Mouse (Mus musculus): Measurements from ENCODE around the gene Acot4. TPM values are rescaled to one million over a fixed set of nuclear protein-coding genes. Genes with fewer than 3 reads are reported as not detected.
"Not testable (repeated sequence)": the region's sequence is repeated elsewhere in the genome, so short reads cannot be mapped to it uniquely, and the experiment has no call there.

The Acot4 gene
- total RNA-seq, 1 experiment = 0.04 TPM

DNA sequence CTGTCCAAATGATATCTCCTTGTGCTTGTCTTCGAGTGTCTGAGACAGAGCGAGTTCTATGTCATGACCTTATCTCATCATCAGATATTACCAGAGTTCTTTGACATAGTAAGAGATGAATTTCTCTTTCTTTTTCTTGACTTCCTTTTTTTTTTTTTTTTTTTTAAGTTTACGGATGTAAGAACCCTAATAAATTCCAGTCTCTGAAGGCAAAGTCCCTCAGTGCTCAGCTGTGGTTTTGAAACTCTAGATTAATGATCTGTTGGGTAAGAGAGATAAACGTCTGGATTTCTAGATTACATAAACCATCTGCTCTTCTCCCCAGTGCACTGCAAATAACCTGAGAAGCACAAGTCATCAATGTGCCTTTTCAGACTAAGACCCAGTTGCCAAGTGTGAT, 4.1 kb upstream of the Acot4 start:
- H3K9ac ChIP-seq (ENCODE audit: insufficient read depth, low read depth, low read length, poor library complexity, severe bottlenecking) = no peak overlapping the region
- H3K36me3 ChIP-seq (ENCODE audit: control insufficient read depth, insufficient read depth, low read length, poor library complexity, severe bottlenecking) = no peaks in the 10 kb centered on the region
- H3K4me3 ChIP-seq (ENCODE audit: insufficient read depth in 1 of 2, low read depth in 1 of 2, low read length in 2 of 2, poor library complexity in 1 of 2, severe bottlenecking in 1 of 2) = no peak overlapping the region
- TF ChIP-seq ZNF384 (IDR thresholded peaks at IDR 0.05; ENCODE audit: low read depth, low read length) (no peak), CHD2 (IDR thresholded peaks at IDR 0.05; ENCODE audit: low read depth, low read length) (no peak), HCFC1 (IDR thresholded peaks at IDR 0.05; ENCODE audit: borderline replicate concordance, insufficient read depth, low read length) (no peak), ZC3H11A (IDR thresholded peaks at IDR 0.05; ENCODE audit: borderline replicate concordance, low read depth, low read length) (no peak), MAFK (IDR thresholded peaks at IDR 0.05; ENCODE audit: insufficient read depth, low read depth, low read length) (no peak)
- 0 out of 2 replicates have a peak, but pooled peaks cover 4% of the 10 kb centered on the region for H3K9me3 ChIP-seq (ENCODE audit: control insufficient read depth, insufficient read depth, low read depth, low read length)
- H3K4me1 ChIP-seq (ENCODE audit: control insufficient read depth in 2 of 2, insufficient read depth in 2 of 2, low read length in 2 of 2, poor library complexity in 1 of 2) = no peaks in the 10 kb centered on the region; a peak in 1 of 4 replicates
- DNase-seq (ENCODE audit: low read depth, low spot score) = no peak
- in situ Hi-C loops (cut with MboI; ENCODE audit: low sequenced_read_pairs in 2 of 2, unreplicated experiment in 2 of 2) = no loop called here
- no peak overlapping the region for H3K27ac ChIP-seq (ENCODE audit: insufficient read depth, low read depth, low read length, poor library complexity, severe bottlenecking)

DNA sequence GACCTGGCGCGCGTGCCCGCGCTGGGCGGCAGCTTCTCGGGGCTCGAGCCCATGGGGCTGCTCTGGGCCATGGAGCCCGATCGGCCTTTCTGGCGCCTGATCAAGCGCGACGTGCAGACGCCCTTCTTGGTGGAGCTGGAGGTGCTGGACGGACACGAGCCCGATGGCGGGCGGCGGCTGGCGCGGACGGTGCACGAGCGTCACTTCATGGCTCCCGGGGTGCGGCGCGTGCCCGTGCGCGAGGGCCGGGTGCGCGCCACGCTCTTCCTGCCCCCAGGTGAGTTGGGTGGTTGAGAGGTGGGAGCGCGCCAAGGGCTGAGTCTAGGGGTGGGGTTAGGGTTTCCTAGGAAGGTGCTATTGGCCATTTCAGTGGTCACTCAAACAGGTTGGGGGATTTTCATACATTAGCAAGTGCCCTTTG, 522 bp downstream of the Acot4 start, which contains the start of gene Gm49366:
TSS of gene Gm49366 (plus strand) at position 245 of the 421 bp plus-strand sequence.
- peak within 1 kb of the TSS; percentile 75 for H3K9ac ChIP-seq (ENCODE audit: insufficient read depth, low read depth, low read length, poor library complexity, severe bottlenecking)
- H3K27ac ChIP-seq (ENCODE audit: insufficient read depth, low read depth, low read length, poor library complexity, severe bottlenecking); H3K4me1 ChIP-seq (ENCODE audit: control insufficient read depth in 2 of 2, insufficient read depth in 2 of 2, low read length in 2 of 2, poor library complexity in 1 of 2); H3K9me3 ChIP-seq (ENCODE audit: control insufficient read depth, insufficient read depth, low read depth, low read length); DNase-seq (ENCODE audit: low read depth, low spot score); H3K36me3 ChIP-seq (ENCODE audit: control insufficient read depth, insufficient read depth, low read length, poor library complexity, severe bottlenecking); in situ Hi-C loops (cut with MboI; ENCODE audit: low sequenced_read_pairs in 2 of 2, unreplicated experiment in 2 of 2): not testable (repeated sequence)
- H3K4me3 ChIP-seq (ENCODE audit: insufficient read depth in 1 of 2, low read depth in 1 of 2, low read length in 2 of 2, poor library complexity in 1 of 2, severe bottlenecking in 1 of 2) = peak within 1 kb of the TSS; percentile 66 to 74; a peak in 3 of 4 replicates

- no peak for DNase-seq (ENCODE audit: low read depth, low spot score)
- H3K4me1 ChIP-seq (ENCODE audit: control insufficient read depth in 2 of 2, insufficient read depth in 2 of 2, low read length in 2 of 2, poor library complexity in 1 of 2) = no peaks in the 10 kb centered on the region; a peak in 1 of 4 replicates
- in situ Hi-C loops (cut with MboI; ENCODE audit: low sequenced_read_pairs in 2 of 2, unreplicated experiment in 2 of 2) = no loop called here
- no peaks in the 10 kb centered on the region for H3K9me3 ChIP-seq (ENCODE audit: control insufficient read depth, insufficient read depth, low read depth, low read length)
- H3K36me3 ChIP-seq (ENCODE audit: control insufficient read depth, insufficient read depth, low read length, poor library complexity, severe bottlenecking) = no peaks in the 10 kb centered on the region
- no peak overlapping the region for H3K27ac ChIP-seq (ENCODE audit: insufficient read depth, low read depth, low read length, poor library complexity, severe bottlenecking)
- TF ChIP-seq HCFC1 (IDR thresholded peaks at IDR 0.05; ENCODE audit: borderline replicate concordance, insufficient read depth, low read length) = no peak
- no peak for TF ChIP-seq CHD2 (IDR thresholded peaks at IDR 0.05; ENCODE audit: low read depth, low read length)
- TF ChIP-seq ZC3H11A (IDR thresholded peaks at IDR 0.05; ENCODE audit: borderline replicate concordance, low read depth, low read length) = no peak
- TF ChIP-seq MAFK (IDR thresholded peaks at IDR 0.05; ENCODE audit: insufficient read depth, low read depth, low read length) = no peak
- no peak for TF ChIP-seq ZNF384 (IDR thresholded peaks at IDR 0.05; ENCODE audit: low read depth, low read length)
- H3K4me3 ChIP-seq (ENCODE audit: insufficient read depth in 1 of 2, low read depth in 1 of 2, low read length in 2 of 2, poor library complexity in 1 of 2, severe bottlenecking in 1 of 2) = no peak overlapping the region
- H3K9ac ChIP-seq (ENCODE audit: insufficient read depth, low read depth, low read length, poor library complexity, severe bottlenecking) = no peak overlapping the region
Observed at GRCm38 (mm10) chr12:84042248-84042647, 4.1 kb downstream of the Acot4 start.

GRCm38 (mm10) chr12:84044045-84044444, 5.9 kb downstream of the Acot4 start:
- no peak overlapping the region for H3K9ac ChIP-seq (ENCODE audit: insufficient read depth, low read depth, low read length, poor library complexity, severe bottlenecking)
- TF ChIP-seq MAFK (IDR thresholded peaks at IDR 0.05; ENCODE audit: insufficient read depth, low read depth, low read length) = no peak
- TF ChIP-seq ZNF384 (IDR thresholded peaks at IDR 0.05; ENCODE audit: low read depth, low read length) = no peak
- no peak for TF ChIP-seq HCFC1 (IDR thresholded peaks at IDR 0.05; ENCODE audit: borderline replicate concordance, insufficient read depth, low read length)
- no peak for TF ChIP-seq ZC3H11A (IDR thresholded peaks at IDR 0.05; ENCODE audit: borderline replicate concordance, low read depth, low read length)
- no peak for TF ChIP-seq CHD2 (IDR thresholded peaks at IDR 0.05; ENCODE audit: low read depth, low read length)
- H3K4me1 ChIP-seq (ENCODE audit: control insufficient read depth in 2 of 2, insufficient read depth in 2 of 2, low read length in 2 of 2, poor library complexity in 1 of 2) = no peaks in the 10 kb centered on the region; a peak in 1 of 4 replicates
- H3K4me3 ChIP-seq (ENCODE audit: insufficient read depth in 1 of 2, low read depth in 1 of 2, low read length in 2 of 2, poor library complexity in 1 of 2, severe bottlenecking in 1 of 2) = no peak overlapping the region
- no peak for DNase-seq (ENCODE audit: low read depth, low spot score)
- in situ Hi-C loops (cut with MboI; ENCODE audit: low sequenced_read_pairs in 2 of 2, unreplicated experiment in 2 of 2) = no loop called here
- no peaks in the 10 kb centered on the region for H3K36me3 ChIP-seq (ENCODE audit: control insufficient read depth, insufficient read depth, low read length, poor library complexity, severe bottlenecking)
- 0 out of 2 replicates have a peak, but pooled peaks cover 1% of the 10 kb centered on the region for H3K9me3 ChIP-seq (ENCODE audit: control insufficient read depth, insufficient read depth, low read depth, low read length)
- no peak overlapping the region for H3K27ac ChIP-seq (ENCODE audit: insufficient read depth, low read depth, low read length, poor library complexity, severe bottlenecking)

DNA sequence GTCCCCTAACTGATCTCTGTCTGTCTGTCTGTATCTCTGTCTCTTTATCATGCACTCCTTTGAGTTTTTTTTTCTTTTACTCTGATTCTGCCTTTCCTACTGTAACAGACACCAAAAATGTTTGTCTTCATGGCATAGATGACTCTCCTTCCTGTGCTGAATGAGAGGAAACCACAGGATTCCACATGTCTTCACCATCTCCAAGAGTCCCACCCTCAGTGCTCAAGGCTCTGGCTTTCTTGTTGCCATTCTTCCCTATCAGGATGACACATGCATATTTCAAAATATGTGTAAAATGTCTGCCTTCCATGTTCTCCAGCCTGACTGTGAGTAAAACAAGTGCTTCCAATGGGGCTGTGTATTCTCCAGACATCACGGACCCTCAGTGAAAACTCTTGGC, 8.7 kb downstream of the Acot4 start:
- H3K4me3 ChIP-seq (ENCODE audit: insufficient read depth in 1 of 2, low read depth in 1 of 2, low read length in 2 of 2, poor library complexity in 1 of 2, severe bottlenecking in 1 of 2) = no peak overlapping the region
- no peaks in the 10 kb centered on the region for H3K4me1 ChIP-seq (ENCODE audit: control insufficient read depth in 2 of 2, insufficient read depth in 2 of 2, low read length in 2 of 2, poor library complexity in 1 of 2)
- in situ Hi-C loops (cut with MboI; ENCODE audit: low sequenced_read_pairs in 2 of 2, unreplicated experiment in 2 of 2) = no loop called here
- no peak for TF ChIP-seq ZC3H11A (IDR thresholded peaks at IDR 0.05; ENCODE audit: borderline replicate concordance, low read depth, low read length)
- no peak for TF ChIP-seq CHD2 (IDR thresholded peaks at IDR 0.05; ENCODE audit: low read depth, low read length)
- no peak for TF ChIP-seq HCFC1 (IDR thresholded peaks at IDR 0.05; ENCODE audit: borderline replicate concordance, insufficient read depth, low read length)
- TF ChIP-seq ZNF384 (IDR thresholded peaks at IDR 0.05; ENCODE audit: low read depth, low read length) = no peak
- TF ChIP-seq MAFK (IDR thresholded peaks at IDR 0.05; ENCODE audit: insufficient read depth, low read depth, low read length) = no peak
- H3K9ac ChIP-seq (ENCODE audit: insufficient read depth, low read depth, low read length, poor library complexity, severe bottlenecking) = no peak overlapping the region
- no peak for DNase-seq (ENCODE audit: low read depth, low spot score)
- 0 out of 2 replicates have a peak, but pooled peaks cover 1% of the 10 kb centered on the region for H3K9me3 ChIP-seq (ENCODE audit: control insufficient read depth, insufficient read depth, low read depth, low read length)
- H3K27ac ChIP-seq (ENCODE audit: insufficient read depth, low read depth, low read length, poor library complexity, severe bottlenecking) = no peak overlapping the region
- H3K36me3 ChIP-seq (ENCODE audit: control insufficient read depth, insufficient read depth, low read length, poor library complexity, severe bottlenecking) = no peaks in the 10 kb centered on the region

- H3K9ac ChIP-seq (ENCODE audit: insufficient read depth, low read depth, low read length, poor library complexity, severe bottlenecking); H3K36me3 ChIP-seq (ENCODE audit: control insufficient read depth, insufficient read depth, low read length, poor library complexity, severe bottlenecking); DNase-seq (ENCODE audit: low read depth, low spot score): not testable (repeated sequence)
Observed at GRCm38 (mm10) chr12:84050744-84051143, 12.6 kb downstream of the Acot4 start.

More at GRCm38 (mm10) chr12:84050744-84051143, 12.6 kb downstream of the Acot4 start:
- in situ Hi-C loops (cut with MboI; ENCODE audit: low sequenced_read_pairs in 2 of 2, unreplicated experiment in 2 of 2); H3K9me3 ChIP-seq (ENCODE audit: control insufficient read depth, insufficient read depth, low read depth, low read length); H3K4me3 ChIP-seq (ENCODE audit: insufficient read depth in 1 of 2, low read depth in 1 of 2, low read length in 2 of 2, poor library complexity in 1 of 2, severe bottlenecking in 1 of 2); H3K4me1 ChIP-seq (ENCODE audit: control insufficient read depth in 2 of 2, insufficient read depth in 2 of 2, low read length in 2 of 2, poor library complexity in 1 of 2); H3K27ac ChIP-seq (ENCODE audit: insufficient read depth, low read depth, low read length, poor library complexity, severe bottlenecking): not testable (repeated sequence)
